Mouse (Mus musculus) kidney, embryonic 16.5 days (tissue): ENCODE measurements at regions not wholly inside any gene's neighbourhood (a gene's known extent, or its start where the extent isn't known, plus 50 kb on each side); places are given as distances from the start of the nearest gene placed in this dataset.

ENCODE experiments used
- ATAC-seq: fragments of 200-750 bp; cut with Nextera tagmentation; 2 replicates; pipeline ENCODE4 v1.8.0; 2017; ENCODE audit warnings: moderate TSS enrichment; ENCODE audit not compliant: low FRiP score, low TSS enrichment
- H3K27ac ChIP-seq: fragments of 300-500 bp; sonication (generic); 2 replicates; pipeline ENCODE4 v1.5.1; 2014; ENCODE audit warnings: low read length
- H3K27me3 ChIP-seq: fragments of 300-500 bp; sonication (generic); 2 replicates; pipeline ENCODE4 v1.6.1; 2014; ENCODE audit warnings: low read length, control low read depth, mixed read lengths; ENCODE audit not compliant: insufficient read depth
- H3K36me3 ChIP-seq: fragments of 300-500 bp; sonication (generic); 2 replicates; pipeline ENCODE4 v1.6.1; 2014; ENCODE audit warnings: low read length, control low read depth, mixed read lengths; ENCODE audit not compliant: insufficient read depth
- H3K4me1 ChIP-seq: fragments of 300-500 bp; sonication (generic); 2 replicates; pipeline ENCODE4 v1.6.1; 2014; ENCODE audit warnings: low read length, control low read depth, mixed read lengths; ENCODE audit not compliant: insufficient read depth
- H3K4me2 ChIP-seq: fragments of 300-500 bp; sonication (generic); replicated peaks from 2 replicates; pipeline ENCODE4 v1.6.1; 2014; ENCODE audit warnings: low read depth, low read length
- H3K4me3 ChIP-seq: fragments of 300-500 bp; sonication (generic); 2 replicates; pipeline ENCODE4 v1.5.1; 2014; ENCODE audit warnings: mild to moderate bottlenecking, low read length
- H3K9ac ChIP-seq: fragments of 300-500 bp; sonication (generic); replicated peaks from 2 replicates; pipeline ENCODE4 v1.6.1; 2014; ENCODE audit warnings: low read length
- H3K9me3 ChIP-seq: fragments of 300-500 bp; sonication (generic); 2 replicates; pipeline ENCODE4 v1.6.1; 2016; ENCODE audit warnings: low read length, control low read depth
- WGBS: fragments of 180-500 bp; shearing (Covaris S2); extraction: QIAGEN DNeasy Blood & Tissue Kit; methylation state at CpG from one replicate; pipeline ENCODE4 v1.1.7; 2014; 5-methylcytosine and 5-hydroxymethylcytosine counted together

DNA sequence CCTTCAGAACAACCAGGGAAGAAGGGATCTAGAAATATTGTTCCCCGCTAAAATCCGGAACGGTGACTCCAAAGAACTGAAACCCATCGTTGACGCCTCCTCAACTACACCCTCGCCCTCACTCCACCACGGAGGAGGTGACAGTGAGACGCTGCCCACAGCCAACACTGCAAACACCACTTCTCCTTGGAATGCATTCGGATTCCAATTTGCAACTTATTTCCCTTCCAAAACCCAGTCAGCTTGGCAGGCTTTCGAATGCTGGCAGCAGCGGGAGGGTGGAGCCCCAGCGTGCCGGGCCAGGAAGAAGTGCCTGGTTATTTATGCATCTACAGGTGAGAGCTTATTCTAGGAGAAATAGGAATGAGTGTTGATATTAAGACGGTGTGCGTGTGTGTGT lies 85.9 kb upstream of the Sdk2 start:
- WGBS, result 87% methylated on average over 15 of the region's 15 CpGs
- H3K9ac ChIP-seq, result no peak overlapping the region
- H3K4me3 ChIP-seq, result no peak overlapping the region
- H3K27me3 ChIP-seq, result no peaks in the 10 kb centered on the region
- H3K4me2 ChIP-seq, result no peak overlapping the region
- no peaks in the 10 kb centered on the region for H3K9me3 ChIP-seq
- H3K27ac ChIP-seq, result no peak overlapping the region
- no peaks in the 10 kb centered on the region for H3K36me3 ChIP-seq
- no peaks in the 10 kb centered on the region for H3K4me1 ChIP-seq
- no peak for ATAC-seq

DNA sequence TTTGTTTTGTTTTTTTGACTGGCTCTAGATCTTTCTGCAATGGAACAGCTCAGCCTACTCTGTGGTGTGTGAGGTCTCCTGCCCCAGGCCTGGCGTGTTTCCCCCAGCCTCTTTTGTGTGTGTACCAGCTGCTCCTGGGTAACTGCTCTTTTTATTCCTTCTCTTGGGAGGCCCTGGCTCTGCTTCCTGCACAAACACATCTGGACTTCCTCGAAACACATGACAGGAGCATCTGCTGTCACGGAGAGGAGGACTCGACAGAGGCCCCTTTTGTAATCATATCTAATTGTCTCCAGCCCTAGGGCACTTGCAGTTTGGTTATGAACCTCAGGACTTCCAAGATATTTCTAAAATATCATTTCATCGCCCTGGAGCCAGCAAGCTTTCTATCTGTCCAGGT lies 79.5 kb upstream of the Sdk2 start:
- no peaks in the 10 kb centered on the region for H3K36me3 ChIP-seq
- no peak overlapping the region for H3K4me2 ChIP-seq
- H3K4me1 ChIP-seq, result no peaks in the 10 kb centered on the region
- H3K27ac ChIP-seq, result no peak overlapping the region
- no peak overlapping the region for H3K9ac ChIP-seq
- H3K9me3 ChIP-seq, result 0 out of 2 replicates have a peak, but pooled peaks cover 2% of the 10 kb centered on the region
- 27% methylated on average over 5 of the region's 5 CpGs for WGBS
- H3K4me3 ChIP-seq, result no peak overlapping the region
- no peaks in the 10 kb centered on the region for H3K27me3 ChIP-seq
- ATAC-seq, result no peak

DNA sequence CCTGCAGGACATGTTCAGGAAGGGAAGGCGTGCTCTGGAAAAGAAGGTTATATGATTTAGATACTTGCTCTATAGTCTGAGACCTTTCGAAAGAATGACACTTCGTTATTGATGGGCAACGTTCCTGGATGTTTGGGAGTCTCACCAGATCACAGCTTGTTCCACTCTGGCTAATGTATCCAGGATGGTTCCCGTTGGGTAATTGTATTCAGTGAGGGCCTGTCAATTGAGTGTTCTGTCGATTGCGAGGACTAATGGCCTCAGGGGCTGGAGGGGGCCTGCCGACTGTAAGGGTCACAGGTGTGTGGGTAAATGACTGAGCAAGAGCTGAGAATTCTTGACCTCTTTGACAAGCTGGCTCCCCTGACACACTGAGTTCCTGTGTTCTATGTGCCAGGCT lies 62.4 kb upstream of the Sdk2 start:
- H3K9ac ChIP-seq, result no peak overlapping the region
- H3K4me3 ChIP-seq, result no peak overlapping the region
- WGBS, result 55% methylated on average over 8 of the region's 8 CpGs
- ATAC-seq, result no peak
- H3K27me3 ChIP-seq, result 0 out of 2 replicates have a peak, but pooled peaks cover 2% of the 10 kb centered on the region
- no peaks in the 10 kb centered on the region for H3K9me3 ChIP-seq
- H3K4me1 ChIP-seq, result 0 out of 2 replicates have a peak, but pooled peaks cover 5% of the 10 kb centered on the region
- no peaks in the 10 kb centered on the region for H3K36me3 ChIP-seq
- no peak overlapping the region for H3K27ac ChIP-seq
- H3K4me2 ChIP-seq, result no peak overlapping the region

DNA sequence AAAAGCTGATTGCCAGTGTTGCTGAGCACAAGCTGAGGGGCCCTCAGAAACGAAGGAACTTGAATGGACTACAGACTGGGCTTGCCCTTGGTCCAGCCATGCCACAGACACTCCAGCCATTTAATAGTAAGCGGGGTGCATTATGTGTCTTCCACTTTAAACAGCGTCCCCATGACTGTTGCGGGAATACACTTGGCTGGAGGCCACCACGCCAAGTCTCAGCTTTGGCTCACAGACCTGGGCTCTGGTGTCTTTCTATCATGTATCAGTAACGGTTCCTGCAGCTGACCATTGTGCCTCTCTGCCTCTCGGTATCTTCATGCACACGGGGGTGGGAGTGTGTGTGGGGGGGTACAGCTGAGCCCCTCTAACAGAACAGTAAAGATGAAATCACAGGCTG lies 62.0 kb upstream of the Sdk2 start:
- no peak overlapping the region for H3K4me3 ChIP-seq
- no peak overlapping the region for H3K27ac ChIP-seq
- H3K9ac ChIP-seq, result no peak overlapping the region
- H3K4me2 ChIP-seq, result no peak overlapping the region
- H3K36me3 ChIP-seq, result no peaks in the 10 kb centered on the region
- no peaks in the 10 kb centered on the region for H3K9me3 ChIP-seq
- 0 out of 2 replicates have a peak, but pooled peaks cover 5% of the 10 kb centered on the region for H3K4me1 ChIP-seq
- WGBS, result 83% methylated on average over 8 of the region's 8 CpGs
- H3K27me3 ChIP-seq, result 0 out of 2 replicates have a peak, but pooled peaks cover 2% of the 10 kb centered on the region
- no peak for ATAC-seq

DNA sequence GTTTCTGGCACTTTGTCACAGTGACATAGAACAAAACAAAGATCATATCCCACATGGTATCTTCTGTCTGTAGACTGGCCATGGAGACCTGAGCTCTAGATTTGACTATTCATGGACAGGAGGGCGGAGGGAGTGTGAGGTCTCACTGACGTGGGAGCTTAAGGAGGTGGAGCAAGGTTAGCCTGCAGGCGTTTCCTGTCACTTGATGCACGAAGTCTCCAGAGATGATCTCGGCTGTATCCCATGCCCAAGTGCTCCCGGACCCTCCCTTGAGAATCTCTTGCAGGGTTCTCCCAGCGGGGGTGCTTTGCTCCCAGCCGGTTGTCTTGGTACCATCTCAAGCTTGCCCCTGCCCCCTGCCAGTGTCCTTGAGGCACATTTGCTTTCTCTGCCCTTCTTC lies 60.6 kb upstream of the Sdk2 start:
- Histone ChIP-seq H3K4me2 (peak overlapping the region; percentile 19; the same call in 1 of the 2 replicates), H3K9me3 (no peaks in the 10 kb centered on the region), H3K9ac (no peak overlapping the region), H3K36me3 (no peaks in the 10 kb centered on the region), H3K4me3 (no peak overlapping the region), H3K27ac (no peak overlapping the region), H3K4me1 (0 out of 2 replicates have a peak, but pooled peaks cover 5% of the 10 kb centered on the region), H3K27me3 (0 out of 2 replicates have a peak, but pooled peaks cover 2% of the 10 kb centered on the region)
- 16% methylated on average over 8 of the region's 8 CpGs for WGBS
- 0 out of 2 replicates have a peak, but pooled peaks have one; percentile 46 for ATAC-seq

DNA sequence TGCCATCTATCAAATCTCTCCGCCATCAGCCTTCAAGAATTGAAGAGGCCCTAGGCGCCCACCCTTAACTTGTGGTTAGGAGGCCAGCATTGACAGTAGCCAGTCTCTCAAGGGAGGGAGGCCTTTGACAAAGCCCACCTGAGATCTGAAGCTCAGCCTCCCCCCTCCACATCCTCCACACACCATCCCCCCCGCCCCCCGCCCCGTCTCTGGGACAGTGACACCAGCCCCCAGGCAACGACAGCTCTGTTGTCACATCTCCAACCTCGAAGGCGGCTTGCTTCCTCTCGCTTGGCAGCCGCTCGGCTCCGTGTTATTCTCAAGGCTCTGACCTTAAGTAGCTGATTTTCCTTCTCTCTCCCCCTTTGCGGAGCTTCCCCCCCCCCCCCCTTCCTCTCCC lies 55.3 kb upstream of the Sdk2 start:
- no peaks in the 10 kb centered on the region for H3K9me3 ChIP-seq
- no peak overlapping the region for H3K4me2 ChIP-seq
- no peaks in the 10 kb centered on the region for H3K27me3 ChIP-seq
- H3K27ac ChIP-seq, result no peak overlapping the region
- 34% methylated on average over 11 of the region's 13 CpGs for WGBS
- H3K4me1 ChIP-seq, result 0 out of 2 replicates have a peak, but pooled peaks cover under 1% of the 10 kb centered on the region
- no peaks in the 10 kb centered on the region for H3K36me3 ChIP-seq
- H3K9ac ChIP-seq, result no peak overlapping the region
- ATAC-seq, result no peak
- H3K4me3 ChIP-seq, result no peak overlapping the region

DNA sequence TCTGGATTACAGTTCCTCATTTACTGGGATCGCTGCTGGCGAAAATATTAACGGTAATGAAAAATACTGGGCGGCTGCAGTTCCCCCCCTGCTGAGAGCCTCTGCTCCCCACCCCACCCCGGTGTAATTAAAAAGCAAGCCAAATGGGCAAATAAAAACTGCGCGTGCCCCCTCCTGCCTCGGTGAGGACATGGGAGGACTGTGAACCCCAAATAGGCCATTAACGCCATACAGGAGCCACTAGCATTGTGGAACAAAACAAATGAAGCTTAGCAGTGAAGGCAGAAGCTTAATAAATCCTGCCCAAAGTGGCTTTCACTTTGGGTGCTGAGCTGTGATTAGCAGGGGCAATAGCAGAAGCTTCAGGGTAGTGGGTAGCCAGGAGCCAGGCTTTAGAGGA lies 52.3 kb upstream of the Sdk2 start:
- Histone ChIP-seq H3K4me1 (no peaks in the 10 kb centered on the region), H3K36me3 (no peaks in the 10 kb centered on the region), H3K4me2 (no peak overlapping the region), H3K27me3 (no peaks in the 10 kb centered on the region), H3K9ac (no peak overlapping the region), H3K27ac (no peak overlapping the region), H3K4me3 (no peak overlapping the region), H3K9me3 (no peaks in the 10 kb centered on the region)
- WGBS, result 54% methylated on average over 9 of the region's 9 CpGs
- no peak for ATAC-seq
